Mouse (Mus musculus): ENCODE data around the gene Furin. TPM values are rescaled to one million over a fixed set of nuclear protein-coding genes. Genes with fewer than 3 reads are reported as not detected.

Furin gene
- total RNA-seq, 2 experiments from 2014 or later = 38.0 to 40.7 TPM

GRCm38 (mm10) chr7:80369967-80370431, 35.2 kb downstream of the Furin start:
- intact Hi-C loops (cut with DNase I) = loop anchor here (2.0 to 10.0 kb wide), 2 partner anchors 29 to 225 kb away; partner anchors contain the start of gene Unc45a
- peak overlapping the region; percentile 85 for H3K4me3 ChIP-seq
- DNase-seq (ENCODE audit: extremely low spot score in 1 of 2, low spot score in 2 of 2) = no peak
- H3K27ac ChIP-seq = peak overlapping the region; percentile 95
- TF ChIP-seq CTCF (IDR thresholded peaks at IDR 0.05) = no peak

GRCm38 (mm10) chr7:80369461-80369860, 35.8 kb downstream of the Furin start:
- intact Hi-C loops (cut with DNase I) = no loop called here
- no peak for TF ChIP-seq CTCF (IDR thresholded peaks at IDR 0.05)
- H3K27ac ChIP-seq = no peak overlapping the region

GRCm38 (mm10) chr7:80368635-80369421, 36.4 kb downstream of the Furin start:
- TF ChIP-seq CTCF (IDR thresholded peaks at IDR 0.05) = no peak
- Histone ChIP-seq H3K4me3 (no peak overlapping the region), H3K27ac (no peak overlapping the region)
- DNase-seq (ENCODE audit: extremely low spot score in 1 of 2, low spot score in 2 of 2) = no peak
- intact Hi-C loops (cut with DNase I) = no loop called here

More at GRCm38 (mm10) chr7:80369461-80369860, 35.8 kb downstream of the Furin start:
- no peak for DNase-seq (ENCODE audit: extremely low spot score in 1 of 2, low spot score in 2 of 2)
- H3K4me3 ChIP-seq = peak overlapping the region; percentile 85

- TF ChIP-seq CTCF (IDR thresholded peaks at IDR 0.05) = no peak
- no peak overlapping the region for H3K4me3 ChIP-seq
- DNase-seq (ENCODE audit: extremely low spot score in 1 of 2, low spot score in 2 of 2) = no peak
- intact Hi-C loops (cut with DNase I) = no loop called here
- H3K27ac ChIP-seq = no peak overlapping the region
Measured at GRCm38 (mm10) chr7:80368009-80368408, 37.2 kb downstream of the Furin start.

GRCm38 (mm10) chr7:80367232-80367631, 38.0 kb downstream of the Furin start:
- Histone ChIP-seq H3K4me3 (no peak overlapping the region), H3K27ac (no peak overlapping the region)
- no peak for TF ChIP-seq CTCF (IDR thresholded peaks at IDR 0.05)
- no peak for DNase-seq (ENCODE audit: extremely low spot score in 1 of 2, low spot score in 2 of 2)
- intact Hi-C loops (cut with DNase I) = no loop called here

GRCm38 (mm10) chr7:80365759-80366158, 39.5 kb downstream of the Furin start:
- intact Hi-C loops (cut with DNase I) = no loop called here
- DNase-seq (ENCODE audit: extremely low spot score in 1 of 2, low spot score in 2 of 2) = no peak
- TF ChIP-seq CTCF (IDR thresholded peaks at IDR 0.05) = no peak

GRCm38 (mm10) chr7:80360435-80360834, 44.8 kb downstream of the Furin start:
- no peak for TF ChIP-seq CTCF (IDR thresholded peaks at IDR 0.05)
- intact Hi-C loops (cut with DNase I) = no loop called here
- no peak for DNase-seq (ENCODE audit: extremely low spot score in 1 of 2, low spot score in 2 of 2)
- Histone ChIP-seq H3K4me3 (no peak overlapping the region), H3K27ac (no peak overlapping the region)

More at GRCm38 (mm10) chr7:80365759-80366158, 39.5 kb downstream of the Furin start:
- Histone ChIP-seq H3K27ac (no peak overlapping the region), H3K4me3 (no peak overlapping the region)

GRCm38 (mm10) chr7:80358039-80358438, 47.2 kb downstream of the Furin start:
- intact Hi-C loops (cut with DNase I) = no loop called here
- Histone ChIP-seq H3K4me3 (no peak overlapping the region), H3K27ac (peak overlapping the region; percentile 57; the same call in 1 of the 2 replicates)
- no peak for DNase-seq (ENCODE audit: extremely low spot score in 1 of 2, low spot score in 2 of 2)
- no peak for TF ChIP-seq CTCF (IDR thresholded peaks at IDR 0.05)

- no peak; the same call in 1 of the 2 replicates for TF ChIP-seq CTCF (IDR thresholded peaks at IDR 0.05)
- no peak overlapping the region for H3K4me3 ChIP-seq
- intact Hi-C loops (cut with DNase I) = no loop called here
- DNase-seq (ENCODE audit: extremely low spot score in 1 of 2, low spot score in 2 of 2) = no peak
- H3K27ac ChIP-seq = peak overlapping the region; percentile 57
Measured at GRCm38 (mm10) chr7:80357156-80357555, 48.1 kb downstream of the Furin start.

- TF ChIP-seq CTCF (IDR thresholded peaks at IDR 0.05) = no peak
- DNase-seq (ENCODE audit: extremely low spot score in 1 of 2, low spot score in 2 of 2) = no peak
- no peak overlapping the region for H3K4me3 ChIP-seq
- intact Hi-C loops (cut with DNase I) = no loop called here
- H3K27ac ChIP-seq = peak overlapping the region; percentile 57
Measured at GRCm38 (mm10) chr7:80356351-80356750, 48.9 kb downstream of the Furin start.

GRCm38 (mm10) chr7:80352920-80353319, 52.3 kb downstream of the Furin start:
- no peak overlapping the region for H3K4me3 ChIP-seq
- intact Hi-C loops (cut with DNase I) = no loop called here
- no peak for TF ChIP-seq CTCF (IDR thresholded peaks at IDR 0.05)
- no peak for DNase-seq (ENCODE audit: extremely low spot score in 1 of 2, low spot score in 2 of 2)
- H3K27ac ChIP-seq = no peak overlapping the region

GRCm38 (mm10) chr7:80350808-80351207, 54.4 kb downstream of the Furin start:
- intact Hi-C loops (cut with DNase I) = no loop called here
- Histone ChIP-seq H3K4me3 (no peak overlapping the region), H3K27ac (no peak overlapping the region)
- no peak for TF ChIP-seq CTCF (IDR thresholded peaks at IDR 0.05)
- DNase-seq (ENCODE audit: extremely low spot score in 1 of 2, low spot score in 2 of 2) = no peak

Measured in left cerebral cortex, adult 2 months (tissue).